Mouse (Mus musculus): Measurements from ENCODE around the gene Stxbp3.
A peak's percentile ranks its signal among the peaks of the same experiment; 100 is the strongest.
"Not testable (repeated sequence)": the region's sequence is repeated elsewhere in the genome, so short reads cannot be mapped to it uniquely, and the experiment has no call there.

Gene Stxbp3

GRCm38 (mm10) chr3:108857124-108857470, 16.8 kb upstream of the Stxbp3 start:
- DNase-seq (ENCODE audit: extremely low read depth, low read depth, low spot score), result no peak

GRCm38 (mm10) chr3:108856386-108857123, 16.2 kb upstream of the Stxbp3 start:
- DNase-seq (ENCODE audit: extremely low read depth, low read depth, low spot score), result no peak

GRCm38 (mm10) chr3:108855864-108856263, 15.5 kb upstream of the Stxbp3 start:
- no peak for DNase-seq (ENCODE audit: extremely low read depth, low read depth, low spot score)

- no peak for DNase-seq (ENCODE audit: extremely low read depth, low read depth, low spot score)
Observed at GRCm38 (mm10) chr3:108855371-108855770, 15.0 kb upstream of the Stxbp3 start.

- no peak for DNase-seq (ENCODE audit: extremely low read depth, low read depth, low spot score)
Observed at GRCm38 (mm10) chr3:108853266-108853665, 12.9 kb upstream of the Stxbp3 start.

GRCm38 (mm10) chr3:108851996-108852697, 11.8 kb upstream of the Stxbp3 start:
- no peak for DNase-seq (ENCODE audit: extremely low read depth, low read depth, low spot score)

GRCm38 (mm10) chr3:108851554-108851953, 11.2 kb upstream of the Stxbp3 start:
- DNase-seq (ENCODE audit: extremely low read depth, low read depth, low spot score), result peak; percentile 85

- DNase-seq (ENCODE audit: extremely low read depth, low read depth, low spot score), result no peak
Observed at GRCm38 (mm10) chr3:108851075-108851474, 10.7 kb upstream of the Stxbp3 start.

- DNase-seq (ENCODE audit: extremely low read depth, low read depth, low spot score), result no peak
Observed at GRCm38 (mm10) chr3:108850506-108850905, 10.2 kb upstream of the Stxbp3 start.

GRCm38 (mm10) chr3:108846616-108847015, 6.3 kb upstream of the Stxbp3 start:
- no peak for DNase-seq (ENCODE audit: extremely low read depth, low read depth, low spot score)

- no peak for DNase-seq (ENCODE audit: extremely low read depth, low read depth, low spot score)
Observed at GRCm38 (mm10) chr3:108844521-108844920, 4.2 kb upstream of the Stxbp3 start.

GRCm38 (mm10) chr3:108844026-108844425, 3.7 kb upstream of the Stxbp3 start:
- no peak for DNase-seq (ENCODE audit: extremely low read depth, low read depth, low spot score)

GRCm38 (mm10) chr3:108840716-108841054, 359 bp upstream of the Stxbp3 start:
- no peak for DNase-seq (ENCODE audit: extremely low read depth, low read depth, low spot score)

- DNase-seq (ENCODE audit: extremely low read depth, low read depth, low spot score), result no peak
Observed at GRCm38 (mm10) chr3:108839647-108839999, 703 bp downstream of the Stxbp3 start.

GRCm38 (mm10) chr3:108838980-108839379, 1.3 kb downstream of the Stxbp3 start:
- no peak for DNase-seq (ENCODE audit: extremely low read depth, low read depth, low spot score)

- no peak for DNase-seq (ENCODE audit: extremely low read depth, low read depth, low spot score)
Observed at GRCm38 (mm10) chr3:108836931-108837330, 3.4 kb downstream of the Stxbp3 start.

- DNase-seq (ENCODE audit: extremely low read depth, low read depth, low spot score), result not testable (repeated sequence)
Observed at GRCm38 (mm10) chr3:108833717-108834116, 6.6 kb downstream of the Stxbp3 start.

- DNase-seq (ENCODE audit: extremely low read depth, low read depth, low spot score), result no peak
Observed at GRCm38 (mm10) chr3:108831750-108832149, 8.6 kb downstream of the Stxbp3 start.

- no peak for DNase-seq (ENCODE audit: extremely low read depth, low read depth, low spot score)
Observed at GRCm38 (mm10) chr3:108830493-108830892, 9.8 kb downstream of the Stxbp3 start.

GRCm38 (mm10) chr3:108815631-108816030, 24.7 kb downstream of the Stxbp3 start:
- no peak for DNase-seq (ENCODE audit: extremely low read depth, low read depth, low spot score)

GRCm38 (mm10) chr3:108810747-108811263, 29.5 kb downstream of the Stxbp3 start:
- DNase-seq (ENCODE audit: extremely low read depth, low read depth, low spot score), result no peak

- no peak for DNase-seq (ENCODE audit: extremely low read depth, low read depth, low spot score)
Observed at GRCm38 (mm10) chr3:108805622-108806021, 34.7 kb downstream of the Stxbp3 start.
